Mouse (Mus musculus) urinary bladder, postnatal 14 days (tissue): ENCODE data around the gene Rmdn3.

Source experiments
- DNase-seq: peaks from one replicate; pipeline ENCODE4 v3.0.0; 2021; ENCODE audit warnings: low spot score

Gene Rmdn3

GRCm38 (mm10) chr2:119156681-119157572 is at the start of gene Rmdn3:
Gene Rmdn3 (minus strand): TSS chr2:119157034.
- peak; percentile 94 for DNase-seq

GRCm38 (mm10) chr2:119203871-119204460 is 47.1 kb upstream of the Rmdn3 start:
- no peak for DNase-seq

GRCm38 (mm10) chr2:119202914-119203453 is 46.1 kb upstream of the Rmdn3 start:
- DNase-seq, result peak; percentile 63

- no peak for DNase-seq
Observed at GRCm38 (mm10) chr2:119198934-119199333, 42.1 kb upstream of the Rmdn3 start.

GRCm38 (mm10) chr2:119198049-119198448 is 41.2 kb upstream of the Rmdn3 start:
- DNase-seq, result no peak

GRCm38 (mm10) chr2:119197493-119197892 is 40.7 kb upstream of the Rmdn3 start:
- DNase-seq, result no peak

GRCm38 (mm10) chr2:119196316-119197108 is 39.7 kb upstream of the Rmdn3 start:
- no peak for DNase-seq

GRCm38 (mm10) chr2:119194140-119194539 is 37.3 kb upstream of the Rmdn3 start:
- no peak for DNase-seq

- no peak for DNase-seq
Observed at GRCm38 (mm10) chr2:119190969-119191368, 34.1 kb upstream of the Rmdn3 start.

GRCm38 (mm10) chr2:119189029-119189710 is 32.3 kb upstream of the Rmdn3 start:
- DNase-seq, result peak; percentile 88

- no peak for DNase-seq
Observed at GRCm38 (mm10) chr2:119182914-119183313, 26.1 kb upstream of the Rmdn3 start.

GRCm38 (mm10) chr2:119177384-119177939 is 20.6 kb upstream of the Rmdn3 start:
- no peak for DNase-seq

GRCm38 (mm10) chr2:119176761-119177160 is 19.9 kb upstream of the Rmdn3 start:
- no peak for DNase-seq

GRCm38 (mm10) chr2:119175614-119176013 is 18.8 kb upstream of the Rmdn3 start:
- DNase-seq, result no peak

GRCm38 (mm10) chr2:119174866-119175265 is 18.0 kb upstream of the Rmdn3 start:
- DNase-seq, result no peak

GRCm38 (mm10) chr2:119173991-119174651 is 17.3 kb upstream of the Rmdn3 start, which contains the start of gene Gm14137:
Gene Gm14137 (plus strand): TSS chr2:119174509.
- no peak for DNase-seq

- peak; percentile 66 for DNase-seq
Observed at GRCm38 (mm10) chr2:119172862-119173576, 16.2 kb upstream of the Rmdn3 start.

GRCm38 (mm10) chr2:119172446-119172845 is 15.6 kb upstream of the Rmdn3 start:
- DNase-seq, result no peak

- DNase-seq, result no peak
Observed at GRCm38 (mm10) chr2:119171574-119171973, 14.7 kb upstream of the Rmdn3 start.

GRCm38 (mm10) chr2:119170282-119170681 is 13.4 kb upstream of the Rmdn3 start:
- no peak for DNase-seq
